Mouse (Mus musculus) bone marrow, adult 2 months (tissue): ENCODE measurements at regions not wholly inside any gene's neighbourhood (a gene's known extent, or its start where the extent isn't known, plus 50 kb on each side); places are given as distances from the start of the nearest gene placed in this dataset.

ENCODE experiments used
- CTCF ChIP-seq: fragments of 200-500 bp; IDR thresholded peaks from 2 replicates; pipeline ENCODE4 v1.5.1; 2011; ENCODE audit warnings: low read length, control low read depth; ENCODE audit not compliant: control insufficient read depth, insufficient read depth
- POLR2A ChIP-seq: fragments of 200-500 bp; IDR thresholded peaks from 2 replicates; pipeline ENCODE4 v1.6.1; 2011; ENCODE audit warnings: low read depth, mild to moderate bottlenecking, control low read depth, low read length, borderline replicate concordance; ENCODE audit not compliant: control insufficient read depth

GRCm38 (mm10) chr9:100366816-100367215 is 119.8 kb downstream of the Il20rb start:
- TF ChIP-seq CTCF: no peak
- TF ChIP-seq POLR2A: no peak
